Mouse (Mus musculus): Measurements from ENCODE around the gene Plekhg5. TPM values are rescaled to one million over a fixed set of nuclear protein-coding genes. Genes with fewer than 3 reads are reported as not detected.

Plekhg5 gene
- total and polyA plus RNA-seq, 3 experiments = 0.05 to 2.1 (median 1.1) TPM

DNA sequence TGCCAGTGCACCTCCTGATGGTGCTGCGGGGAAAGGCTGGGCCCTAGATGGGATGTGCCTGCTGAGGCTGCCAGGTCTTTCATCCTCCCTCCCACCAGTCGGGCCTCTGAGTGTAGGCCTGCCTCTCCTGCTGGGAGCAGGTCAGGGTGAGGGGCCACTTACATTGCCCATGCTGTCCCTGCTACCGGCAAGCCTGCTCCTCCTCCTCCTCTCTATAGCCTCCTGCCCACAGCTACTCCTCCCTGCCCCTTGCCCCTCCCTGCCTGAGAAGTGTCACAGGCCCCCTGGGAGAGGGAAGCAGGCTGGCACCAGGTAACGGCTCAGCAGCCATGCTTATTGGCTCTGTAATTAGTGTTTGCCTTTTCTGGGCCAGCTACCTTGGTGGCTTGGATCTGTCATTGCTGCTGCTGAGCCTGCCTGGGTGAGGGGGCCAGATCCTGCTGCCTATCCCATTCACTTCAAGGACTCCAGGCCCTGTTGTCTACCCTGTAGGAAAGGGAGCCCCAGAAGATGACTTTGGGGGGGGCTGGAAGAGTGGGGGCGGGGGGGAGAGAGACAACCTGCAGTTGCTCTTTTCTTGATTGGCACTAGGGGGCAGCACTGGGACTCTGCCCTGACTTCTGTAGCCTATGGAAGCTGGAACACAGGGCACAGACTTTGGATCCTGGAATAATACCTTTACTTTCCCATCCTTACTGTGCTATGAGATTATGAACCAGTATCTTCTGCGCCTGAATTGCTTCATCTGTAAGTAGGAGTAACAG, 64.0 kb downstream of the Plekhg5 start:
- Histone ChIP-seq H3K36me3 (replicated peaks in 1 of 2; ENCODE audit: control insufficient read depth in 1 of 2, insufficient read depth in 1 of 2, low read length in 1 of 2) (no peaks in the 10 kb centered on the region), H3K9ac (ENCODE audit: insufficient read depth, low read depth) (no peak overlapping the region), H3K4me1 (ENCODE audit: control insufficient read depth in 1 of 2, insufficient read depth in 2 of 2) (peaks cover 10 to 11% of the 10 kb centered on the region in 2 experiments), H3K9me3 (replicated peaks; ENCODE audit: low read length) (peaks cover 6% of the 10 kb centered on the region), H3K4me3 (replicated peaks in 1 of 3; ENCODE audit: low read depth in 2 of 3, low read length in 2 of 3, poor library complexity in 1 of 3) (no peak overlapping the region), H3K4me2 (ENCODE audit: insufficient read depth, low read depth, poor library complexity, severe bottlenecking) (no peak overlapping the region), H3K27ac (ENCODE audit: insufficient read depth, low read depth) (no peak overlapping the region), H3K79me2 (replicated peaks; ENCODE audit: control insufficient read depth, extremely low read depth, insufficient read depth, poor library complexity, severe bottlenecking) (no peaks in the 10 kb centered on the region), H3K27me3 (replicated peaks) (peaks cover 72% of the 10 kb centered on the region)
- dilution Hi-C loops (cut with MboI; ENCODE audit: extremely low pct_ligation_motif_present, extremely low pct_unique_long_range_greater_than_20kb, low sequenced_read_pairs) = no loop called here
- peak; percentile 35 for DNase-seq (ENCODE audit: extremely low read depth)
- TF ChIP-seq TCF12 (IDR thresholded peaks at IDR 0.05; ENCODE audit: low read depth, low read length) (no peak), CTCF (conservative IDR thresholded peaks at IDR 0.05 in 1 of 2, IDR thresholded peaks at IDR 0.05 in 1 of 2; ENCODE audit: low read depth in 2 of 2, low read length in 2 of 2) (peak; percentile 69 to 71), MAFK (IDR thresholded peaks at IDR 0.05; ENCODE audit: insufficient replicate concordance, low read length) (no peak), JUND (conservative IDR thresholded peaks at IDR 0.05; ENCODE audit: low read depth, low read length) (no peak)
- in situ Hi-C loops (cut with MboI; ENCODE audit: low pct_ligation_motif_present, low pct_unique_long_range_greater_than_20kb, low sequenced_read_pairs) = no loop called here

GRCm38 (mm10) chr4:152136876-152137250, 64.6 kb downstream of the Plekhg5 start:
- no peak overlapping the region for H3K9ac ChIP-seq (ENCODE audit: insufficient read depth, low read depth)
- no peak for TF ChIP-seq JUND (conservative IDR thresholded peaks at IDR 0.05; ENCODE audit: low read depth, low read length)
- no peak for TF ChIP-seq POLR2A (IDR thresholded peaks at IDR 0.05; ENCODE audit: low read depth, low read length)
- peak in 1 of 2 experiments; percentile 9; a peak in 1 of 4 replicates for TF ChIP-seq CTCF (conservative IDR thresholded peaks at IDR 0.05 in 1 of 2, IDR thresholded peaks at IDR 0.05 in 1 of 2; ENCODE audit: low read depth in 2 of 2, low read length in 2 of 2)
- H3K4me2 ChIP-seq (ENCODE audit: insufficient read depth, low read depth, poor library complexity, severe bottlenecking) = no peak overlapping the region
- H3K4me1 ChIP-seq (ENCODE audit: control insufficient read depth in 1 of 2, insufficient read depth in 2 of 2) = peaks cover 7 to 11% of the 10 kb centered on the region in 2 experiments
- H3K27me3 ChIP-seq (replicated peaks) = peaks cover 72% of the 10 kb centered on the region
- H3K36me3 ChIP-seq (replicated peaks in 1 of 2; ENCODE audit: control insufficient read depth in 1 of 2, insufficient read depth in 1 of 2, low read length in 1 of 2) = no peaks in the 10 kb centered on the region
- in situ Hi-C loops (cut with MboI; ENCODE audit: low pct_ligation_motif_present, low pct_unique_long_range_greater_than_20kb, low sequenced_read_pairs) = no loop called here
- H3K9me3 ChIP-seq (replicated peaks; ENCODE audit: low read length) = peaks cover under 1% of the 10 kb centered on the region
- H3K4me3 ChIP-seq (replicated peaks in 1 of 3; ENCODE audit: low read depth in 2 of 3, low read length in 2 of 3, poor library complexity in 1 of 3) = no peak overlapping the region
- dilution Hi-C loops (cut with MboI; ENCODE audit: extremely low pct_ligation_motif_present, extremely low pct_unique_long_range_greater_than_20kb, low sequenced_read_pairs) = no loop called here
- H3K79me2 ChIP-seq (replicated peaks; ENCODE audit: control insufficient read depth, extremely low read depth, insufficient read depth, poor library complexity, severe bottlenecking) = no peaks in the 10 kb centered on the region
- DNase-seq (ENCODE audit: extremely low read depth) = no peak
- H3K27ac ChIP-seq (ENCODE audit: insufficient read depth, low read depth) = no peak overlapping the region

DNA sequence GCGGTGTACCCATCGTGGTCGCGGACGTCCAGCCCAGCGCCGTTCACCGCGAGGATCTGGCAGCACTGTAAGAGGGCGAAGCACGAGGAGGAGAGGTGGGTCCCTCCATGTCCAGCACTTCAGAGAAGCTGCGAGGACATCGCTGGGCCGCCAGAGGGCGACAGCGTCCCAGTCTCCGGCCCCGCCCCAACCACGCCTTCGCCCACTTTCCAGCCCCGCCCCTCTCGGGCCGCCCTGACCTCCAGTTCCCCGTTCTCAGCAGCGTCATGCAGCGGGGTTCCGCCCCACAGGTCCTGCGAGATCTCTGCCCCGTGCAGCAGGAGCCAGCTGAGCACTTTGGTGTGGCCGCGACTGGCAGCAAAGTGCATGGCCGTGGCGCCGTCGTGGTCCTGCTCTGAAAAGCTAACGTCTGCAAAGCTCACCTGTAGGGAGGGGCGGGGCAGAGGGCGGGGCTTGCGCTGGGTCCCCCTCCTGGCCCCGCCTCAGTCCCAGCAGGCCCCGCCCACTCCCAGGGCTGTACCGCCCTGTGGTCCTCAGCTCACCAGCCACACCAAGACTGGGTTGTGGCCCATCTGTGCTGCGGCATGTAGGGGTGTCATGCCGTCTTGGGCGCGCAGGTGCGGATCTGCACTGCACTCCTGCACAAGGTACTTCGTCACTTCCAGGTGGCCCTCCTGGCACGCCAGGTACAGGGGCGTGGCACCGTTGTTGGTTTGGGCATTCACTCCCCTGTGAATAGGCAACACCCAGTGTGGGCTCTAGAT, 66.4 kb downstream of the Plekhg5 start:
- Histone ChIP-seq H3K4me3 (replicated peaks in 1 of 3; ENCODE audit: low read depth in 2 of 3, low read length in 2 of 3, poor library complexity in 1 of 3) (peak overlapping the region; percentile 31 to 63 (median 34)), H3K9ac (ENCODE audit: insufficient read depth, low read depth) (peak overlapping the region; percentile 24; the same call in 1 of the 2 replicates), H3K36me3 (replicated peaks in 1 of 2; ENCODE audit: control insufficient read depth in 1 of 2, insufficient read depth in 1 of 2, low read length in 1 of 2) (no peaks in the 10 kb centered on the region), H3K4me2 (ENCODE audit: insufficient read depth, low read depth, poor library complexity, severe bottlenecking) (peak overlapping the region; percentile 98), H3K4me1 (ENCODE audit: control insufficient read depth in 1 of 2, insufficient read depth in 2 of 2) (peaks cover 6 to 11% of the 10 kb centered on the region in 2 experiments), H3K9me3 (replicated peaks; ENCODE audit: low read length) (peaks cover 2% of the 10 kb centered on the region), H3K27ac (ENCODE audit: insufficient read depth, low read depth) (no peak overlapping the region), H3K79me2 (replicated peaks; ENCODE audit: control insufficient read depth, extremely low read depth, insufficient read depth, poor library complexity, severe bottlenecking) (no peaks in the 10 kb centered on the region), H3K27me3 (replicated peaks) (peaks cover 68% of the 10 kb centered on the region)
- DNase-seq (ENCODE audit: extremely low read depth) = peak; percentile 79
- dilution Hi-C loops (cut with MboI; ENCODE audit: extremely low pct_ligation_motif_present, extremely low pct_unique_long_range_greater_than_20kb, low sequenced_read_pairs) (no loop called here), in situ Hi-C loops (cut with MboI; ENCODE audit: low pct_ligation_motif_present, low pct_unique_long_range_greater_than_20kb, low sequenced_read_pairs) (no loop called here)
- TF ChIP-seq ZKSCAN1 (IDR thresholded peaks at IDR 0.05; ENCODE audit: borderline replicate concordance, low read depth, low read length) = no peak
- TF ChIP-seq JUND (conservative IDR thresholded peaks at IDR 0.05; ENCODE audit: low read depth, low read length) = no peak
- TF ChIP-seq JUN (IDR thresholded peaks at IDR 0.05; ENCODE audit: insufficient read depth, low read depth, low read length) = no peak
- no peak for TF ChIP-seq EP300 (IDR thresholded peaks at IDR 0.05; ENCODE audit: low read length)
- TF ChIP-seq ZC3H11A (IDR thresholded peaks at IDR 0.05; ENCODE audit: low read depth, low read length) = no peak
- no peak for TF ChIP-seq MAX (IDR thresholded peaks at IDR 0.05; ENCODE audit: low read length)
- no peak for TF ChIP-seq MAZ (IDR thresholded peaks at IDR 0.05; ENCODE audit: low read depth, low read length)
- TF ChIP-seq ZMIZ1 (IDR thresholded peaks at IDR 0.05; ENCODE audit: low read depth, low read length) = no peak
- TF ChIP-seq NELFE (IDR thresholded peaks at IDR 0.05; ENCODE audit: low read depth, low read length) = no peak
- TF ChIP-seq SMC3 (IDR thresholded peaks at IDR 0.05; ENCODE audit: low read depth, low read length) = peak; percentile 25
- no peak for TF ChIP-seq TBP (conservative IDR thresholded peaks at IDR 0.05; ENCODE audit: low read depth, low read length)
- peak; percentile 55 to 82 for TF ChIP-seq CTCF (conservative IDR thresholded peaks at IDR 0.05 in 1 of 2, IDR thresholded peaks at IDR 0.05 in 1 of 2; ENCODE audit: low read depth in 2 of 2, low read length in 2 of 2)
- TF ChIP-seq ZNF384 (IDR thresholded peaks at IDR 0.05; ENCODE audit: low read depth, low read length) = no peak
- no peak for TF ChIP-seq HCFC1 (IDR thresholded peaks at IDR 0.05; ENCODE audit: low read depth, low read length)
- TF ChIP-seq IRF4 (IDR thresholded peaks at IDR 0.05; ENCODE audit: low read depth, low read length) = no peak
- 0 out of 2 replicates have a peak, but pooled peaks have one; percentile 28 for TF ChIP-seq ELF1 (IDR thresholded peaks at IDR 0.05; ENCODE audit: low read depth, low read length)
- TF ChIP-seq CHD2 (IDR thresholded peaks at IDR 0.05; ENCODE audit: low read length) = no peak
- peak; percentile 39; the same call in 1 of the 2 replicates for TF ChIP-seq POLR2A (IDR thresholded peaks at IDR 0.05; ENCODE audit: low read depth, low read length)
- TF ChIP-seq TCF12 (IDR thresholded peaks at IDR 0.05; ENCODE audit: low read depth, low read length) = no peak; the same call in 1 of the 2 replicates
- TF ChIP-seq KAT2A (IDR thresholded peaks at IDR 0.05; ENCODE audit: insufficient replicate concordance, low read length) = no peak
